Mouse (Mus musculus): ENCODE data around the gene Zfp637. TPM values are rescaled to one million over a fixed set of nuclear protein-coding genes. Genes with fewer than 3 reads are reported as not detected.
"Not testable (repeated sequence)": the region's sequence is repeated elsewhere in the genome, so short reads cannot be mapped to it uniquely, and the experiment has no call there.

The Zfp637 gene
- total RNA-seq, 2 experiments from 2014 or later: 55.3 to 63.8 TPM

GRCm38 (mm10) chr6:117862899-117863620, 22.1 kb downstream of the Zfp637 start:
- DNase-seq (ENCODE audit: low spot score in 2 of 2): peak; percentile 56 to 65

GRCm38 (mm10) chr6:117863751-117864150, 22.8 kb downstream of the Zfp637 start:
- DNase-seq (ENCODE audit: low spot score in 2 of 2): no peak

GRCm38 (mm10) chr6:117868187-117868586, 27.2 kb downstream of the Zfp637 start:
- DNase-seq (ENCODE audit: low spot score in 2 of 2): no peak

- no peak for DNase-seq (ENCODE audit: low spot score in 2 of 2)
Measured at GRCm38 (mm10) chr6:117871034-117871433, 30.1 kb downstream of the Zfp637 start.

DNA sequence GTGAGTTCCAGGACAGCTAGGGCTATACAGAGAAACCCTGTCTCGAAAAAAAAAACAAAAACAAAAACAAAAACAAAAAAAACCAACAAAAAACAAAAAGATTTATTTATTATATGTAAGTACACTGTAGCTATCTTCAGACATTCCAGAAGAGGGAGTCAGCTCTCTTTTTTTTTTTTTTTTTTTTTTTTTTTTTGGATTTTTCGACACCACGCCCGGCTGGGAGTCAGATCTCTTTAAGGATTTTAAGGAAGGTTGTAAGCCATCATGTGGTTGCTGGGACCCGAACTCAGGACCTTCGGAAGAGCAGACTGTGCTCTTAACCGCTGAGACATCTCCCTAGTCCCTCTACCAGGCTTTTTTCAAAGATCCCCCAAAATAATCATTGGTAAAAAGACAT, 32.5 kb downstream of the Zfp637 start:
- not testable (repeated sequence) for DNase-seq (ENCODE audit: low spot score in 2 of 2)

GRCm38 (mm10) chr6:117874621-117875281, 33.8 kb downstream of the Zfp637 start:
- DNase-seq (ENCODE audit: low spot score in 2 of 2): no peak

DNA sequence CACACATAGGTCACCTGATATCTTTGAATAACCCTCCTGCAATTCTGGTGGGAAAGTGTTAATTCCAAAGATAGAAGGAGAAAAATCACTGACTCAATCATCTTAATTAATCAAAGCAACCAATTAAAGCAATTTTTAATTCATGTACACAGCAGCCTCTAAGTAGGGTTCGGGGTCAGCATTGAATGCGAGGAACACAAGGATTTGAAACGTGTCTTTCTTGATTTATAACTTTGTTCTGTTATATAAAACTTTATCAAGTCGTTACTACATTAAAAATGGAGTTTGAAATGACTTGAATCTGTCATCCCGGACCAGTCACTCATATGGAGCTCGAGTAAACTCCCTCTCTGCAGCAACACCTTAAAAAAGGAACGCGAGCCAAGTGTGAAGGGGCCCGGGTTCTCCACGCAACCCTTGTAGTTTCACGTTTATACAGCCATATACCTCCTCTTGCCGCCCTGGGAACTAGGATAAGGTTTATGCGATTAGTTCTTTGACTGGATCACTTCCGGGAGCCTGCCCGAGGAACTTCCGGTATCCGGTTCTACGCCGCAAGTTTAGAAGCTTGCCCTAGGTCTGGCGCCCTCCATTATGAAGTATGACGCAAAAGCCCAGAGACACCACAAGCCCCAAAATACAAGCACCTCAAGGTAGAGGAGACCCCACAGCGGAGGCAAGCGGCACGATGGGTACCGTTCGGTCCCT, 37.9 kb downstream of the Zfp637 start:
- no peak for DNase-seq (ENCODE audit: low spot score in 2 of 2)

- peak; percentile 100 for DNase-seq (ENCODE audit: low spot score in 2 of 2)
Measured at GRCm38 (mm10) chr6:117879408-117880115, 38.6 kb downstream of the Zfp637 start.

DNA sequence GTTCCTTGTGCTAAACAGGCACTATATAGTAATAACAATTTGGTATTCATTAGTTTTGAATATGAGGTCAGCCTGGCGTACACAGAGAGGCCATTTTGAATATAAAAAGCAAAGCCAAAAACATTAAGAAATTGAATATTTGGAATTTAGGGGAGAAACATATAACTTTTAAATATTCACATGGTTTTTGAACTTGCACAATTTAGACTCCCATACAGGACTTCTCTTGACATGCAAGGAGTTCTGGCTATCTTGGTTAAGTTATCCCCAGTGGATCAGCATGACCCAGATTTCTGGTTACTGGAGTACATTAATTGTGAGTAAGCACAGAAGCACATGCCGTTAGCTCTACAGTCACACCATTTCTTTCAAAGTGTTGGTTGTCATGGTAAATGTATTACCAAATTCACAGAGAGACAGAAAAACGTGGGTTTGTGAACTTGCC, 39.4 kb downstream of the Zfp637 start:
- no peak for DNase-seq (ENCODE audit: low spot score in 2 of 2)

- no peak for DNase-seq (ENCODE audit: low spot score in 2 of 2)
Measured at GRCm38 (mm10) chr6:117881229-117881628, 40.2 kb downstream of the Zfp637 start.

DNA sequence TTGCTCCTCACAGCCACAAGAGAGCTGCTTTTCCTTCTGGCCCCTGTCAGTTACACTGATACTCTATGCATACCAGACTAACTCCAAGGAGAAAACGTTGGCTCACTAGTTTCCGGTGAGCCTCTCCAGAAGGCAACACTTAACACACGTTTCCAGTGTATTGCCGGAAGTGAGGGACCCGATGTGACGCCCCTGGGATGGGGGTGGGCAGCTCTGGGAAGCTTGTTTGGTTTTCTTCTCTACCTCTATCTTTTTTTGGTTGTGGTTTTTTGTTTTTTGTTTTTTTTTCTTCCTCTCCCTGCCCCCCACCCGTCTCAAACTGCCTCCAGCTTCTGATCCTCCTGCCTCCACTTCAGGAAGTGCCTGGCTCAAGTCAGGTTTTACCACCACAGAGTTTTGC, 41.0 kb downstream of the Zfp637 start:
- DNase-seq (ENCODE audit: low spot score in 2 of 2): no peak

DNA sequence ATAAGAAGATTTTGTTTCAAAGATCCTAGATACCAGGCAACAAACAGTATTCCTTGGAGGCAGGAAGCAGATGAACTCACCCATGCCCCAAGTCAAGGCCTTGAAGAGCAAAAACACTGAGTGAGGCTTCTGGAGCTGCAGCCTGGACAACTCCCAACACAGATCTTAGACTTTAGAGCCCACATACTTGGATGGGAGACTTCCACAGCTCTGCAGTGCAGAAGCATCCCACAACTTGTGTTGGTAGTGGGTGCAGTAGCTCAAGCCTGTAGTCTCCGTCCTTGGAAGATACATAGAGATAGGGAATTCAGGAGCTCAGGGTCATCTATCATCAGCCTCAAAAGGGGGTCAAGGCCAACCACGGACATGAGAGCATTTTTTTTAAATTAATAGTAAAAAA, 45.0 kb downstream of the Zfp637 start:
- DNase-seq (ENCODE audit: low spot score in 2 of 2): no peak

- no peak for DNase-seq (ENCODE audit: low spot score in 2 of 2)
Measured at GRCm38 (mm10) chr6:117888032-117888431, 47.1 kb downstream of the Zfp637 start.

- DNase-seq (ENCODE audit: low spot score in 2 of 2): no peak
Measured at GRCm38 (mm10) chr6:117888642-117889096, 47.7 kb downstream of the Zfp637 start.

DNA sequence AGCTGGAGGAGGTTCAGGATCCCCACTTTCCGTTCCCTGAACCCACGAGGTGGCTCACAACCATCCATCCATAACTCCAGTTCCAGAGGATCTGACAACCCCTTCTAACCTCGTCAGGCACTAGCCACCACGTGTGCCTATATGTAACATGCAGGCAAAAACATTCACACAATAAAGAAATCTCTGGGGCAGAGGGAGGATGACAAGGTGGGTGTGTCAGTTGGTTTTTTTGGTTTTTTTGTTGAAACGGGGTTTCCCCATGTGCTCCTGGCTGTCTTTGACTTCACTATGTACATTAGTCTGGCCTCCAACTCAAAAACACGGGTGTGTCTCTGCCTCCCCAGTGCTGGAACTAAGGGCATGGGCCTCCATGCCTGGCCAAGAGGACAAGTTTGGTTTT, 49.3 kb downstream of the Zfp637 start:
- DNase-seq (ENCODE audit: low spot score in 2 of 2): no peak

GRCm38 (mm10) chr6:117891369-117892160, 50.6 kb downstream of the Zfp637 start:
- no peak for DNase-seq (ENCODE audit: low spot score in 2 of 2)

- DNase-seq (ENCODE audit: low spot score in 2 of 2): no peak
Measured at GRCm38 (mm10) chr6:117892386-117892785, 51.4 kb downstream of the Zfp637 start.

GRCm38 (mm10) chr6:117893435-117893834, 52.5 kb downstream of the Zfp637 start:
- DNase-seq (ENCODE audit: low spot score in 2 of 2): no peak

Measured in layer of hippocampus, postnatal 10 days (tissue).